In genomic region chr7:62348106-62348803, GRCm38 (mm10) we compare ENCODE assay signal across 9 mouse cellular contexts. TPM values are rescaled to one million over a fixed set of nuclear protein-coding genes. Genes with fewer than 3 reads are reported as not detected.
DNase-seq lines count a peak whose midpoint lies in the region; ATAC-seq and TF ChIP-seq lines count a peak whose summit lies in the region.
"Had no signal": no experiment of that assay in that cellular context is flagged by ENCODE, and none has a peak within 500 bp of the region (broad histone marks: within the 10 kb centered on the region; RNA-seq: fewer than 3 reads in every experiment).

No protein-coding gene starts in this region.

- H3K27ac ChIP-seq in forebrain, embryonic 10.5 days: peak overlapping the region; percentile 87
- H3K27ac ChIP-seq in heart, embryonic 13.5 days (replicated peaks): no peak overlapping the region; the same call in 1 of the 2 replicates
- H3K27ac ChIP-seq in kidney, postnatal 0 days: no peak overlapping the region
- peak overlapping the region; percentile 59 for H3K27ac ChIP-seq in limb, embryonic 15.5 days
- no peak overlapping the region for H3K27ac ChIP-seq in testis, adult 2 months (ENCODE audit: control insufficient read depth, insufficient read depth, low read depth, low read length)

- peaks cover 10% of the 10 kb centered on the region for H3K27me3 ChIP-seq in erythroblast, embryonic 14.5 days (ENCODE audit: control insufficient read depth)
- H3K27me3 ChIP-seq in forebrain, embryonic 10.5 days (ENCODE audit: poor library complexity, severe bottlenecking): no peaks in the 10 kb centered on the region
- H3K27me3 ChIP-seq in heart, embryonic 13.5 days (replicated peaks): no peaks in the 10 kb centered on the region
- H3K27me3 ChIP-seq in kidney, postnatal 0 days (ENCODE audit: insufficient read depth, low read length): no peaks in the 10 kb centered on the region
- H3K27me3 ChIP-seq in limb, embryonic 15.5 days: no peaks in the 10 kb centered on the region
- H3K27me3 ChIP-seq in testis, adult 2 months (ENCODE audit: control insufficient read depth, insufficient read depth, low read length): no peaks in the 10 kb centered on the region

- TF ChIP-seq CTCF in kidney, postnatal 0 days (IDR thresholded peaks at IDR 0.05; ENCODE audit: low read depth): no peak
- TF ChIP-seq CTCF in testis, adult 2 months (IDR thresholded peaks at IDR 0.05; ENCODE audit: control insufficient read depth, insufficient read depth, insufficient replicate concordance, low read depth, low read length): no peak

- peak overlapping the region; percentile 73 for H3K4me2 ChIP-seq in heart, embryonic 13.5 days
- peak overlapping the region; percentile 61 for H3K4me2 ChIP-seq in kidney, postnatal 0 days (ENCODE audit: low read length)
- H3K4me2 ChIP-seq in limb, embryonic 15.5 days: peak overlapping the region; percentile 56

- peak; percentile 80 for DNase-seq in forebrain, embryonic 10.5 days (ENCODE audit: extremely low spot score, low spot score)
- DNase-seq in kidney, postnatal 0 days (ENCODE audit: low spot score): peak; percentile 87
- DNase-seq in neural tube, embryonic 10.5 days (ENCODE audit: extremely low spot score, low spot score): peak; percentile 78

- no peak for ATAC-seq in erythroblast, adult 5-6 weeks (replicated peaks; ENCODE audit: low FRiP score, poor library complexity, severe bottlenecking)
- peak; percentile 75 for ATAC-seq in heart, embryonic 13.5 days (ENCODE audit: extremely low read depth, insufficient number of reproducible peaks, low FRiP score, low TSS enrichment)
- ATAC-seq in kidney, postnatal 0 days (replicated peaks; ENCODE audit: low FRiP score, low read depth): peak; percentile 95
- peak; percentile 90 for ATAC-seq in limb, embryonic 15.5 days (ENCODE audit: insufficient number of reproducible peaks, low FRiP score, low TSS enrichment, low read depth)

- no peaks in the 10 kb centered on the region for H3K36me3 ChIP-seq in erythroblast, embryonic 14.5 days (ENCODE audit: control insufficient read depth)
- no peaks in the 10 kb centered on the region for H3K36me3 ChIP-seq in forebrain, embryonic 10.5 days (replicated peaks)
- no peaks in the 10 kb centered on the region for H3K36me3 ChIP-seq in heart, embryonic 13.5 days
- no peaks in the 10 kb centered on the region for H3K36me3 ChIP-seq in kidney, postnatal 0 days (ENCODE audit: insufficient read depth, low read length)
- H3K36me3 ChIP-seq in limb, embryonic 15.5 days: no peaks in the 10 kb centered on the region
- no peaks in the 10 kb centered on the region for H3K36me3 ChIP-seq in testis, adult 2 months (ENCODE audit: control insufficient read depth, insufficient read depth, low read length)

- WGBS in forebrain, embryonic 10.5 days: 12% methylated on average over 42 of the region's 42 CpGs
- 8% methylated on average over 42 of the region's 42 CpGs for WGBS in heart, embryonic 13.5 days
- WGBS in kidney, postnatal 0 days: 22% methylated on average over 42 of the region's 42 CpGs
- WGBS in limb, embryonic 15.5 days: 8% methylated on average over 42 of the region's 42 CpGs

- peak overlapping the region; percentile 9 for H3K4me3 ChIP-seq in erythroblast, embryonic 14.5 days (replicated peaks)
- peak overlapping the region; percentile 58 for H3K4me3 ChIP-seq in forebrain, embryonic 10.5 days
- H3K4me3 ChIP-seq in heart, embryonic 13.5 days: peak overlapping the region; percentile 60
- H3K4me3 ChIP-seq in kidney, postnatal 0 days (replicated peaks; ENCODE audit: low read depth, low read length): peak overlapping the region; percentile 39
- H3K4me3 ChIP-seq in limb, embryonic 15.5 days: peak overlapping the region; percentile 53
- peak overlapping the region; percentile 81 for H3K4me3 ChIP-seq in testis, adult 2 months (ENCODE audit: control insufficient read depth, low read depth, low read length)
- H3K4me3 ChIP-seq: myocyte had no signal

- TF ChIP-seq POLR2A in testis, adult 2 months (IDR thresholded peaks at IDR 0.05; ENCODE audit: control insufficient read depth, low read depth, low read length): peak; percentile 30; the same call in 1 of the 2 replicates

- H3K9ac ChIP-seq in heart, embryonic 13.5 days: peak overlapping the region; percentile 80
- peak overlapping the region; percentile 56 for H3K9ac ChIP-seq in kidney, postnatal 0 days (ENCODE audit: low read depth, low read length)
- H3K9ac ChIP-seq in limb, embryonic 15.5 days: peak overlapping the region; percentile 50

- peaks cover 11% of the 10 kb centered on the region for H3K9me3 ChIP-seq in erythroblast, embryonic 14.5 days (ENCODE audit: control insufficient read depth, low read length)
- peaks cover 17% of the 10 kb centered on the region for H3K9me3 ChIP-seq in forebrain, embryonic 10.5 days
- no peaks in the 10 kb centered on the region for H3K9me3 ChIP-seq in heart, embryonic 13.5 days
- no peaks in the 10 kb centered on the region for H3K9me3 ChIP-seq in kidney, postnatal 0 days (replicated peaks; ENCODE audit: low read length)
- H3K9me3 ChIP-seq in limb, embryonic 15.5 days: no peaks in the 10 kb centered on the region

- H3K4me1 ChIP-seq in erythroblast, embryonic 14.5 days (ENCODE audit: control insufficient read depth): no peaks in the 10 kb centered on the region
- H3K4me1 ChIP-seq in forebrain, embryonic 10.5 days: peaks cover 21% of the 10 kb centered on the region
- H3K4me1 ChIP-seq in heart, embryonic 13.5 days: peaks cover 4% of the 10 kb centered on the region; the same call in 1 of the 2 replicates
- no peaks in the 10 kb centered on the region for H3K4me1 ChIP-seq in kidney, postnatal 0 days (replicated peaks; ENCODE audit: insufficient read depth, low read length)
- no peaks in the 10 kb centered on the region for H3K4me1 ChIP-seq in limb, embryonic 15.5 days
- H3K4me1 ChIP-seq in testis, adult 2 months (ENCODE audit: control insufficient read depth, insufficient read depth, low read length): no peaks in the 10 kb centered on the region; the same call in 1 of the 2 replicates

RNA-seq across cellular contexts. Expression of gene Ndn, which starts 1.9 kb away (rescaled TPM):
- polyA plus RNA-seq in erythroblast, embryonic 14.5 days (2012): 0.03 TPM in 1 of 2 replicates, not detected in the other
- total RNA-seq in erythroblast, adult 5-6 weeks (2015; ENCODE audit: low replicate concordance): not detected in 2 replicates
- not detected in 2 replicates for total RNA-seq in erythroblast, adult 5-6 weeks (2017; ENCODE audit: low replicate concordance)
- polyA plus RNA-seq in forebrain, embryonic 10.5 days (2016; fragmentation: Nextera tagmentation; extraction: Ambion mirVana): 70.7 and 79.9 TPM in 2 replicates
- polyA plus RNA-seq in heart, embryonic 13.5 days (2015; fragmentation: Nextera tagmentation; extraction: Ambion mirVana): 63.9 and 65.2 TPM in 2 replicates
- polyA plus RNA-seq in kidney, postnatal 0 days (2015; fragmentation: Nextera tagmentation; extraction: Ambion mirVana): 50.7 and 51.5 TPM in 2 replicates
- polyA plus RNA-seq in limb, embryonic 15.5 days (2015; fragmentation: Nextera tagmentation; extraction: Ambion mirVana): 122 and 165 TPM in 2 replicates
- 1.0 and 1.1 TPM in 2 replicates for polyA plus RNA-seq in testis, adult 2 months (2012; rRNA removed)

RNA-seq across cellular contexts. Expression of gene Magel2, which starts 28.6 kb away (rescaled TPM):
- 0.01 TPM in 1 of 2 replicates, not detected in the other for polyA plus RNA-seq in erythroblast, embryonic 14.5 days (2012)
- total RNA-seq in erythroblast, adult 5-6 weeks (2015; ENCODE audit: low replicate concordance): not detected in 2 replicates
- total RNA-seq in erythroblast, adult 5-6 weeks (2017; ENCODE audit: low replicate concordance): not detected in 2 replicates
- polyA plus RNA-seq in forebrain, embryonic 10.5 days (2016; fragmentation: Nextera tagmentation; extraction: Ambion mirVana): 4.2 and 4.6 TPM in 2 replicates
- 0.34 and 0.57 TPM in 2 replicates for polyA plus RNA-seq in heart, embryonic 13.5 days (2015; fragmentation: Nextera tagmentation; extraction: Ambion mirVana)
- polyA plus RNA-seq in kidney, postnatal 0 days (2015; fragmentation: Nextera tagmentation; extraction: Ambion mirVana): 0.09 TPM in 1 of 2 replicates, not detected in the other
- 5.1 and 10.0 TPM in 2 replicates for polyA plus RNA-seq in limb, embryonic 15.5 days (2015; fragmentation: Nextera tagmentation; extraction: Ambion mirVana)
- 0.02 TPM in 1 of 2 replicates, not detected in the other for polyA plus RNA-seq in testis, adult 2 months (2012; rRNA removed)
- polyA plus RNA-seq: myocyte had no signal

Comparison
In these comparisons a context has a peak if more than half of its experiments do, and no peak if none do; other contexts are left out.
1. H3K4me3 ChIP-seq: peak in every context shown above with its lines; median percentile 81 in testis, adult 2 months; 60 in heart, embryonic 13.5 days; 58 in forebrain, embryonic 10.5 days; 53 in limb, embryonic 15.5 days; 39 in kidney, postnatal 0 days; 9 in erythroblast, embryonic 14.5 days.
2. H3K27ac ChIP-seq: peak in forebrain, embryonic 10.5 days (single experiment) and limb, embryonic 15.5 days (single experiment); none in heart, embryonic 13.5 days (single experiment), kidney, postnatal 0 days (single experiment) and testis, adult 2 months (single experiment).
3. RNA of gene Ndn, which starts 1.9 kb away (polyA plus RNA-seq): 122 to 165 TPM in limb, embryonic 15.5 days, 70.7 to 79.9 TPM in forebrain, embryonic 10.5 days, 63.9 to 65.2 TPM in heart, embryonic 13.5 days and 50.7 to 51.5 TPM in kidney, postnatal 0 days; 1.0 to 1.1 TPM in testis, adult 2 months and 0.03 TPM in erythroblast, embryonic 14.5 days; every median in the first group is over 10 times any median in the second.
4. Peak in every context shown above with its lines, with median percentiles within 50 percentile points of each other: DNase-seq, H3K4me2 ChIP-seq and H3K9ac ChIP-seq.